12 mouse cellular contexts compared by ENCODE assay signal in the genomic region with DNA sequence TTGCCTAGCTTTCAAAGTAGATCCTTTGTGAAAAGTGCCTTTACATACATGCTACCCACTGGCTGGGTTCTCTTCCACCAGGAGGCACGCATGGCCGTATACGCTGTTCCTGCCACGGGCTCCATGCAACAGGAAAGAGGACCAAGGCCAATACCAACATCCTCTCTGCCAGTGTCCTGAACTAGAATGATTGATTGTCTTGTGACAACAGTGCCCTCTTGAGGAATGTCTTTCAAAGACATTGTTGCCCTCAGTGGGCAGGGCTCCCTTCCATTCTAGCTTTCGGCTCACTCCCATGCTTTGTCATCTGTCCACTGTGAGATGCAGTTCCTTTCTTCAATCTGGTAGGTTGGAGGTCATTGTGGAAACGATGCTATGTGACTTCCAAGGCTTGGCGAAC. TPM values are rescaled to one million over a fixed set of nuclear protein-coding genes. Genes with fewer than 3 reads are reported as not detected.
DNase-seq lines count a peak whose midpoint lies in the region; ATAC-seq and TF ChIP-seq lines count a peak whose summit lies in the region.
"Had no signal": no experiment of that assay in that cellular context is flagged by ENCODE, and none has a peak within 500 bp of the region (broad histone marks: within the 10 kb centered on the region; RNA-seq: fewer than 3 reads in every experiment).

No protein-coding gene starts in this region.

- H3K9me3 ChIP-seq in midbrain, embryonic 14.5 days (ENCODE audit: control insufficient read depth, low read length), result no peaks in the 10 kb centered on the region
- no peaks in the 10 kb centered on the region for H3K9me3 ChIP-seq in midbrain, embryonic 15.5 days
- H3K9me3 ChIP-seq: limb, embryonic 15.5 days; neural tube, embryonic 12.5 days had no signal

- no peak for TF ChIP-seq POLR2A in cortical plate, adult 2 months (IDR thresholded peaks at IDR 0.05; ENCODE audit: extremely low read depth, insufficient read depth, low read length)

- H3K9ac ChIP-seq in midbrain, embryonic 14.5 days (replicated peaks; ENCODE audit: low read length), result no peak overlapping the region
- no peak overlapping the region for H3K9ac ChIP-seq in midbrain, embryonic 15.5 days
- H3K9ac ChIP-seq: limb, embryonic 15.5 days; neural tube, embryonic 12.5 days had no signal

- no peaks in the 10 kb centered on the region for H3K36me3 ChIP-seq in midbrain, embryonic 14.5 days (ENCODE audit: control insufficient read depth, insufficient read depth, low read length)
- H3K36me3 ChIP-seq in midbrain, embryonic 15.5 days (replicated peaks), result no peaks in the 10 kb centered on the region
- H3K36me3 ChIP-seq: limb, embryonic 15.5 days; neural tube, embryonic 12.5 days had no signal

- H3K4me3 ChIP-seq in midbrain, embryonic 14.5 days (replicated peaks; ENCODE audit: low read depth, low read length), result no peak overlapping the region
- no peak overlapping the region for H3K4me3 ChIP-seq in midbrain, embryonic 15.5 days
- no peak overlapping the region for H3K4me3 ChIP-seq in cortical plate, adult 2 months (ENCODE audit: insufficient read depth, low read length)
- H3K4me3 ChIP-seq: limb, embryonic 15.5 days; neural tube, embryonic 12.5 days had no signal

- H3K4me2 ChIP-seq in midbrain, embryonic 14.5 days (ENCODE audit: low read length), result no peak overlapping the region
- no peak overlapping the region for H3K4me2 ChIP-seq in midbrain, embryonic 15.5 days
- H3K4me2 ChIP-seq: limb, embryonic 15.5 days; neural tube, embryonic 12.5 days had no signal

- peak; percentile 37 to 53 for DNase-seq in heart, postnatal 10 days
- DNase-seq in heart, postnatal 36 days, result no peak
- DNase-seq in midbrain, embryonic 14.5 days, result peak; percentile 58
- no peak for DNase-seq in urinary bladder, postnatal 4 days (ENCODE audit: low spot score in 2 of 2)
- DNase-seq in right cerebral cortex, postnatal 4 days, result no peak
- DNase-seq: gastrocnemius, postnatal 14 days; thymus, adult 2 months had no signal

- no peaks in the 10 kb centered on the region for H3K4me1 ChIP-seq in midbrain, embryonic 14.5 days (ENCODE audit: control insufficient read depth, insufficient read depth, low read length)
- H3K4me1 ChIP-seq in midbrain, embryonic 15.5 days, result no peaks in the 10 kb centered on the region
- no peaks in the 10 kb centered on the region for H3K4me1 ChIP-seq in cortical plate, adult 2 months (ENCODE audit: control insufficient read depth, insufficient read depth, low read length)

- no peaks in the 10 kb centered on the region for H3K27me3 ChIP-seq in midbrain, embryonic 14.5 days (ENCODE audit: control insufficient read depth, insufficient read depth, low read length)
- no peaks in the 10 kb centered on the region for H3K27me3 ChIP-seq in midbrain, embryonic 15.5 days (replicated peaks)
- H3K27me3 ChIP-seq: limb, embryonic 15.5 days; neural tube, embryonic 12.5 days had no signal

- no peak for ATAC-seq in midbrain, embryonic 14.5 days (ENCODE audit: low FRiP score, low TSS enrichment)
- no peak for ATAC-seq in midbrain, embryonic 15.5 days (replicated peaks)
- peak; percentile 65 for ATAC-seq in megakaryocyte-erythroid progenitor cell, adult 5-6 weeks (replicated peaks; ENCODE audit: low FRiP score, low TSS enrichment, poor library complexity, severe bottlenecking)

- TF ChIP-seq CTCF in cortical plate, adult 2 months (IDR thresholded peaks at IDR 0.05; ENCODE audit: extremely low read depth, insufficient read depth, low read length), result peak; percentile 72

- intact Hi-C loops in heart, postnatal 10 days (cut with DNase I), result no loop called here
- intact Hi-C loops in heart, postnatal 36 days (cut with DNase I), result no loop called here

- H3K27ac ChIP-seq in midbrain, embryonic 14.5 days (replicated peaks; ENCODE audit: low read depth, low read length), result no peak overlapping the region
- H3K27ac ChIP-seq in midbrain, embryonic 15.5 days, result no peak overlapping the region
- H3K27ac ChIP-seq in cortical plate, adult 2 months (ENCODE audit: insufficient read depth, low read length), result no peak overlapping the region
- H3K27ac ChIP-seq: limb, embryonic 15.5 days; neural tube, embryonic 12.5 days had no signal

- 49% methylated on average over 7 of the region's 7 CpGs for WGBS in midbrain, embryonic 14.5 days
- WGBS in midbrain, embryonic 15.5 days, result 49% methylated on average over 7 of the region's 7 CpGs

RNA-seq across cellular contexts. Expression of gene Fam136a, which starts 16.2 kb away (rescaled TPM):
- 10 to 100 TPM; 26.4 to 31.3 TPM for total RNA-seq in heart, postnatal 10 days (2021)
- total RNA-seq in heart, postnatal 36 days (2021), result 10 to 100 TPM; 26.8 to 28.9 TPM
- 124 and 130 TPM in 2 replicates for polyA plus RNA-seq in midbrain, embryonic 14.5 days (2014; fragmentation: Nextera tagmentation; extraction: Ambion mirVana)
- 118 and 122 TPM in 2 replicates for polyA plus RNA-seq in midbrain, embryonic 15.5 days (2015; fragmentation: Nextera tagmentation; extraction: Ambion mirVana)
- 24.8 and 26.4 TPM in 2 replicates for polyA plus RNA-seq in cortical plate, adult 2 months (2012; rRNA removed)
- 40.6 and 40.9 TPM in 2 replicates for total RNA-seq in megakaryocyte-erythroid progenitor cell, adult 5-6 weeks (2014; fragmentation: Nextera tagmentation)
- total RNA-seq in megakaryocyte-erythroid progenitor cell, adult 5-6 weeks (2017), result 74.9 and 88.5 TPM in 2 replicates

RNA-seq across cellular contexts. Expression of gene Snrpg, which starts 21.8 kb away (rescaled TPM):
- 10 to 100 TPM; 64.9 to 74.6 TPM for total RNA-seq in heart, postnatal 10 days (2021)
- 10 to 100 TPM; 34.1 to 42.1 TPM for total RNA-seq in heart, postnatal 36 days (2021)
- 480 and 559 TPM in 2 replicates for polyA plus RNA-seq in midbrain, embryonic 14.5 days (2014; fragmentation: Nextera tagmentation; extraction: Ambion mirVana)
- 377 and 389 TPM in 2 replicates for polyA plus RNA-seq in midbrain, embryonic 15.5 days (2015; fragmentation: Nextera tagmentation; extraction: Ambion mirVana)
- 60.5 and 72.1 TPM in 2 replicates for polyA plus RNA-seq in cortical plate, adult 2 months (2012; rRNA removed)
- 665 and 676 TPM in 2 replicates for total RNA-seq in megakaryocyte-erythroid progenitor cell, adult 5-6 weeks (2014; fragmentation: Nextera tagmentation)
- 44.6 and 66.9 TPM in 2 replicates for total RNA-seq in megakaryocyte-erythroid progenitor cell, adult 5-6 weeks (2017)

RNA-seq across cellular contexts. Expression of gene Pcyox1, which starts 47.7 kb away (rescaled TPM):
- total RNA-seq in heart, postnatal 10 days (2021), result 10 to 100 TPM; 62.8 to 70.7 TPM
- total RNA-seq in heart, postnatal 36 days (2021), result 10 to 100 TPM; 74.9 to 92.7 TPM
- polyA plus RNA-seq in midbrain, embryonic 14.5 days (2014; fragmentation: Nextera tagmentation; extraction: Ambion mirVana), result 68.7 and 109 TPM in 2 replicates
- 93.3 and 96.5 TPM in 2 replicates for polyA plus RNA-seq in midbrain, embryonic 15.5 days (2015; fragmentation: Nextera tagmentation; extraction: Ambion mirVana)
- 64.9 and 67.2 TPM in 2 replicates for polyA plus RNA-seq in cortical plate, adult 2 months (2012; rRNA removed)
- 14.1 and 15.5 TPM in 2 replicates for total RNA-seq in megakaryocyte-erythroid progenitor cell, adult 5-6 weeks (2014; fragmentation: Nextera tagmentation)
- 34.3 and 40.4 TPM in 2 replicates for total RNA-seq in megakaryocyte-erythroid progenitor cell, adult 5-6 weeks (2017)

RNA-seq across cellular contexts. Expression of gene Tia1, which starts 54.8 kb away (rescaled TPM):
- 10 to 100 TPM; 43.1 to 54.0 TPM for total RNA-seq in heart, postnatal 10 days (2021)
- 10 to 100 TPM; 18.1 to 26.4 TPM for total RNA-seq in heart, postnatal 36 days (2021)
- polyA plus RNA-seq in midbrain, embryonic 14.5 days (2014; fragmentation: Nextera tagmentation; extraction: Ambion mirVana), result 317 and 387 TPM in 2 replicates
- polyA plus RNA-seq in midbrain, embryonic 15.5 days (2015; fragmentation: Nextera tagmentation; extraction: Ambion mirVana), result 334 and 360 TPM in 2 replicates
- 122 and 144 TPM in 2 replicates for polyA plus RNA-seq in cortical plate, adult 2 months (2012; rRNA removed)
- 92.4 and 94.8 TPM in 2 replicates for total RNA-seq in megakaryocyte-erythroid progenitor cell, adult 5-6 weeks (2014; fragmentation: Nextera tagmentation)
- 42.8 and 85.8 TPM in 2 replicates for total RNA-seq in megakaryocyte-erythroid progenitor cell, adult 5-6 weeks (2017)

Comparison
In these comparisons a context has a peak if more than half of its experiments do, and no peak if none do; other contexts are left out.
1. DNase-seq: peak in heart, postnatal 10 days (2 of 2) and midbrain, embryonic 14.5 days (single experiment); none in heart, postnatal 36 days (0 of 2), urinary bladder, postnatal 4 days (0 of 2) and right cerebral cortex, postnatal 4 days (single experiment).